Mouse (Mus musculus) cerebellum, postnatal 36 days (tissue): Measurements from ENCODE around the gene Chpf.

Experiments used
- DNase-seq, 2 experiments: peaks; one replicate each; pipeline ENCODE4 v3.0.0; 2021 to 2022; ENCODE audit warnings: mixed read lengths in 2 of 2

Gene Chpf

DNA sequence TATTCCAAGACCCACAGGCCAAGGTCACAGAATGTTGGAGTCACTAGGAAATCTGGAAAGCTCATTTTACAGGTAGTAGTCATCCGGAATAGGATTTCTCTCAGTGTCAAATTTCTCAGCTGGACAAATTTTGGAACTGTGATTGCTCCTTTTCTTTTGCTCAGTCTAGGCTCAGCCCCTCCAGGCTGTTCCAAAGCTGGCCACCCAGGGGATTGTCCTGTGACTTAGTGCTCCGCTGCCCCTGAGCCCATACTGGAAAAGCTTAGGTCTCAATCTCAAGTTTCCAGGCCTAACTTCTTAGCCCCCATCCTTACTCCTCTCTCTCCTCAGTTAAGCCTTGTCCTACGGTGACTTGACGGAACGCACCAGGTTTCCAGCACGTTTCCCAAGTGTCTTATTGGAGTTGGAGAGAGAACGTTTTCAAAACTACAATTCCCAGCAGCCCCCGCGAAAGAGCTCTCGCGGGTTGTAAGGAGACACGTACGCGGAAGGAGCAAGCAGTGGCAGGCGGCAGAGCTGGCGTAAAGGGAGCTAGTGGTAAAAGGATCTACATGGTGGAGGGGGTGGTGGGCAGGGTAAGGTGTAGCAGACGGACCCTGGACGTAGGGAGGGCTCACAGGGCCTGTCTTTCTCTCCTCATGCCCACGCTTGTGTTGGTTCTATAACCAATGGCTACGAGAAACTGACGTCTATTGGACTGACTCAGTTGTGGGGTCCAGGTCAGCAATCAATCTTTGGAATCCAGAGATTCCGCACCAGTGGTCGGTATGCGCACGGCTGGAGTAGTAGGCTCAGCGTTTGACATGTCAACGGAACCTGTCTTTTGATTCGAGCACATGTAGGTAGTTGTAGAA is 43.4 kb downstream of the Chpf start, which contains the start of gene Gmppa:
Gene Gmppa (plus strand): TSS at position 456 of the 854 bp plus-strand sequence.
- DNase-seq: peak; percentile 76 to 78

DNA sequence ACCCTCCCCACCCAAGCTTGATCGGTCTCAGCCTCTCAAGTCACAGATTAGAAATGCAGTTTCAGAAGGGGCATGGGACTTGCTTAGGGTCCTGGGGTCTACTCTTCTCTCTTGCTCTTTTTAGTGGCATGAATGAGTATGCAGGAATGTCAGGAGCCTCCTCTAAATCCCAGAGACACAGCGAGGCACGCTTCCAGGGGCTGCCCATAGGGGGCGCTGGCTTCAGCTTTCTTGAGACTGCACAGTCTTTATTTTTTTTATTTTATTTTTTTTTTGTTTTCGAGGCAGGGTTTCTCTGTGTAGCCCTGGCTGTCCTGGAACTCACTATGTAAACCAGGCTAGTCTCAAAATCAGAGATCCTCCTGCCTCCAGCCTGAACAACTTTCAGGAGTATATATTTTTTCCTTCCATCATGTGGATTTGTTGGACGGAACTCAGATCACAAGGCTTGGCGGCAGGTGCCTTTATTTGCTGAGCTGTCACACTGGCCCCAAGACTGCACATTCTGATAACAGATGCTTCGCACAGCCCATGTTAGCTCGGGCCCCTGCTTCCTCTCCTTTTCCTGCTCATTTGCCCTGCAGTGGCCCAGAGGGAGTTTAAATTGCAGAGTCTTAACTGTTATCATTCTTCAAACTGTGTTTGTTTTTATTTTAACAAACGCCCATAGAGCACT is 53.2 kb downstream of the Chpf start:
- peak; percentile 75 to 83 for DNase-seq
